Mouse (Mus musculus): ENCODE results near the gene Dtx1.

DNA sequence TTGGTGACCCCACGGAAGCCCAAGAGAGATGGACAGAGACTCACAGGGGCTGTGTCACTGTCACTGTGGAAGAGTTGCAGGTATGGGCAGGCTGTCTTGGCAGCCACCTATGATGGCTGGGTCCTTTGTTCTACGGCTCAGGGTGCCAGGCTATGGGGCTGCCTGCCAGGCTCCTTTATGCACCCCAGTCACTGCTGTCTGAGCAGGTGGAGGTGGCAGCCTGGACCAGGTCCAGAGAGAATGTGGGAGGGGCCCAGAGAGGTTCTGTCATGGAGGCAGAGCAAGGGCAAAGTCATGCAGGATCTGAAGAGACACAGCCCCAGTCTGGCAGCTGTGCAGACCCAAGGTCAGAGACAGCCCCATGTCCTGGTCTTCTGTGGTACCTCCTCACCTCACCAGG is 8.8 kb downstream of the Dtx1 start:
- TF ChIP-seq CHD2 (IDR thresholded peaks at IDR 0.05; ENCODE audit: low read depth, low read length) (no peak), MAFK (IDR thresholded peaks at IDR 0.05; ENCODE audit: insufficient read depth, low read depth, low read length) (no peak), HCFC1 (IDR thresholded peaks at IDR 0.05; ENCODE audit: borderline replicate concordance, insufficient read depth, low read length) (no peak), ZC3H11A (IDR thresholded peaks at IDR 0.05; ENCODE audit: borderline replicate concordance, low read depth, low read length) (no peak), ZNF384 (IDR thresholded peaks at IDR 0.05; ENCODE audit: low read depth, low read length) (no peak)
